Mouse (Mus musculus) cortical plate, adult 2 months (tissue): ENCODE data around the gene Ust. TPM values are rescaled to one million over a fixed set of nuclear protein-coding genes. Genes with fewer than 3 reads are reported as not detected.

Experiments used
- H3K27ac ChIP-seq: fragments of 200-500 bp; 2 replicates; pipeline ENCODE4 v1.5.1; 2012; ENCODE audit warnings: low read length, control low read depth, inconsistent platforms; ENCODE audit not compliant: insufficient read depth
- H3K4me1 ChIP-seq: fragments of 200-500 bp; 2 replicates; pipeline ENCODE4 v1.6.1; 2011; ENCODE audit warnings: low read length; ENCODE audit not compliant: control insufficient read depth, insufficient read depth
- H3K4me3 ChIP-seq: fragments of 200-500 bp; 2 replicates; pipeline ENCODE4 v1.5.1; 2011; ENCODE audit warnings: mild to moderate bottlenecking, low read length, control low read depth; ENCODE audit not compliant: insufficient read depth
- CTCF ChIP-seq: fragments of 200-500 bp; IDR thresholded peaks from 2 replicates; pipeline ENCODE4 v1.5.1; 2011; ENCODE audit warnings: mild to moderate bottlenecking, control low read depth, low read length; ENCODE audit not compliant: insufficient read depth; ENCODE audit errors: extremely low read depth
- POLR2A ChIP-seq: fragments of 200-500 bp; IDR thresholded peaks from 2 replicates; pipeline ENCODE4 v1.6.1; 2011; ENCODE audit warnings: mild to moderate bottlenecking, low read length, control low read depth; ENCODE audit not compliant: insufficient read depth; ENCODE audit errors: extremely low read depth
- polyA plus RNA-seq: library from polyadenylated mRNA; depleted of rRNA; stranded (reverse); fragments of >200 nt; gene quantifications from 2 replicates; pipeline ENCODE4 v1.2.3, GENCODE M21; 2012

Gene Ust
- polyA plus RNA-seq, 1 experiment = 10.2 TPM

DNA sequence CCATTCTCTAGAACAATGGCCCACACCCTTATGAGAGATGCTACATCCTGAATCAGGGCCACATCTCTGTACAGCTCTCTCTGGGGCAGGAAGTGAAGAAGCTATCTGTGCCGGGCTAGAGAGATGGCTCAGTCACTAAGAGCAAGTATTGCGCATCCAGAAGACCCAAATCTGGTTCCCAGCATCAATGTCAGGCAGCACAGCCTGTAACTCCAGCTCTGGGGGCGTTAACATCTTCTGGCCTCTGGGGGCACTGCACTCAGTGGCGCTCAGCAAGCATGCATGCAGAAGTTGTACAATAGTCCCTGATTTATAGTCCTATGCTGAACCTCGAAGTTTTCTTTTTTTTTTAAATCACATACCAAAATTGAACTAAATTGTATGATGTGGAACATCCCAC, 341.0 kb downstream of the Ust start:
- H3K27ac ChIP-seq = no peak overlapping the region
- no peak overlapping the region for H3K4me3 ChIP-seq
- H3K4me1 ChIP-seq = peaks cover 3% of the 10 kb centered on the region; the same call in 1 of the 2 replicates
- TF ChIP-seq CTCF (no peak), POLR2A (no peak)

DNA sequence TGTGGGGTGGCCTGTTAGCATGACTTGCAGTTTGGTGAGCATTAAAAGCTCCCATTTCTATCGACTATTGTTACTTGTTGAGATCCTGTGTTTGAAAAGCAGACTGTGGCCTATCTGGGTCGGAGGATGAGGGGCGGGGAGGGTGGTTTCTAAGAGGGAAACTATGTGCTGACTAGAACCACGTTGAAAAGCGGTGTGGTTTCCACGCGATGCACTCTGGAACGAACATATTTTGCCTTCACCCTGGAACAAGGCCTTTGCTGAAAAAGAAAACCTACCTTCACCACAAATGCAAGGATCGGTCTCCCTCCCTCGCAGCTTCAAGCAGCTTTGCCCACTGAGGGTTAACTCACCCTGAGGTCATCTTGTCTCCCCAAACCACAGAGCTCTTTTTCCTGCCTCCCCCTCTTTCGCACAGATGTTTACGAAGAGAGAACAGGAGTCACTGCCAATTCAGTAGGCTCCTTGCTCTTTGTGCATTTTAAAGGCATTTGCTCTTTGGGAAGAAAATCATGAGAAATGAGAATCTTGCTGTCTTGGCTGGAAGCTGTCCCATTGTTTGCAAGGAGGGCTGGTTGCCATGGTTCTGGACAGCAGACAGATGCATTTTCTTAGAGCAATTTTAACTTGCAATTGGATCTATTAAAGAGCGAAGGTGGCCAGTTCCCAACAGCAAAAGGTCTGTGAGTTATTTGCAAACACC, 342.1 kb downstream of the Ust start:
- TF ChIP-seq CTCF = no peak
- no peak for TF ChIP-seq POLR2A
- peaks cover 3% of the 10 kb centered on the region; the same call in 1 of the 2 replicates for H3K4me1 ChIP-seq
- no peak overlapping the region for H3K4me3 ChIP-seq
- H3K27ac ChIP-seq = 0 out of 2 replicates have a peak overlapping the region, but pooled peaks have one; percentile 27

DNA sequence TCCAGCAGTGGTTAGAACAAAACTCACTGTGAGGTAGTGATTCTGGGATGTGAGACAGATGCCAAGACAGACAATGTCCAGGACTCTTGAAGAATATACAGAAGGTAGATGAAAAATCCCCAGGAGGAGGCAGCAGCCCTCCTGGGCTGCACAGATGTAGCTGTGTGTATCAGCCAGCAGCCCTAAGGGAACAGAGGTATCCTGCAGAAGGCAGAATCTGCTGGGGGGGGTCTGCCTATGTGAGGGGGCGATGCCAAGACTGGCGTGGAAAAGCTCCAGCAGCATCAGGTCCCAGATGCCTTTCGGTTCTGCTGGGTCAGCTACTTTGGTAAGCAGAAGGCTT, 342.6 kb downstream of the Ust start:
- TF ChIP-seq CTCF = no peak
- TF ChIP-seq POLR2A = no peak
- peaks cover 2% of the 10 kb centered on the region; the same call in 1 of the 2 replicates for H3K4me1 ChIP-seq
- H3K27ac ChIP-seq = no peak overlapping the region
- H3K4me3 ChIP-seq = no peak overlapping the region

DNA sequence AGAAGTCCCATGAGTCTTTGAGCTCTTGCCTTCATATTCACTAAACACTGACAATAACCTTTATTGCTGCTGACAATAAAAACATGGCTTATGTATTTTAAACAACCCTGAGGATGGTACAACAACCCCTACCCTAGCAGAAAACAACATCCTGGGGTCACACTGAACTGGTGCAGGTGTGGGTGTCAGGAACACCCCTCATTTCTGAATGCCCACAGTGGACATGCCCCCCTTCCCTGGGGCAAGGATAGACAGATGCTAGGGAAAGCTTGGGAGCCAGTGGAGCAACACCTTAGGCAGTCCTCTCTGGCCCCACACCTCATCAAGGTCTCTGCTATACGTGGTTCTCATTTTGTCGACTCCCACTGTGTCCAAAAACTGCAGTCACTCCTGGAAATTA, 343.9 kb downstream of the Ust start:
- peaks cover 2% of the 10 kb centered on the region; the same call in 1 of the 2 replicates for H3K4me1 ChIP-seq
- H3K27ac ChIP-seq = no peak overlapping the region
- TF ChIP-seq CTCF (no peak), POLR2A (no peak)
- no peak overlapping the region for H3K4me3 ChIP-seq

DNA sequence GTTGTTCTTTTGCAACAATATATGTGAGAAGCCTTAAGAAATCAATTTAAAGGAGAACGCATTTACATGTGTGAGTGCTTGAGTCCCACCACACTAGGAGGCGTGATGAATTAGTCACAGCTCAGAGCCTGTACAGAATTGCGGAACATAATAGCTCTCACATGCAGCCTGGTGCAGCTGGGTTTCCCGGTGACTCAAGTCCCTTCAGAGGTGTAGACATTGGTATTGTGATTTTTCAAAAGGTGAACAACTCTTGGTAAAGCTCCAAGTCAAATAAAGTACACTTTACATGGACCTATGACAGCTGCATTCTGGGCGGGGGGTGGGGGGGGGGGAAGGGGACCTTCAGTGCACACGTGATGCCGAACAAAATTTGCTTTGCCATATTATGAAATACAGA, 344.4 kb downstream of the Ust start:
- TF ChIP-seq CTCF = no peak
- TF ChIP-seq POLR2A = no peak
- Histone ChIP-seq H3K4me1 (peaks cover 2% of the 10 kb centered on the region; the same call in 1 of the 2 replicates), H3K4me3 (no peak overlapping the region), H3K27ac (no peak overlapping the region)

DNA sequence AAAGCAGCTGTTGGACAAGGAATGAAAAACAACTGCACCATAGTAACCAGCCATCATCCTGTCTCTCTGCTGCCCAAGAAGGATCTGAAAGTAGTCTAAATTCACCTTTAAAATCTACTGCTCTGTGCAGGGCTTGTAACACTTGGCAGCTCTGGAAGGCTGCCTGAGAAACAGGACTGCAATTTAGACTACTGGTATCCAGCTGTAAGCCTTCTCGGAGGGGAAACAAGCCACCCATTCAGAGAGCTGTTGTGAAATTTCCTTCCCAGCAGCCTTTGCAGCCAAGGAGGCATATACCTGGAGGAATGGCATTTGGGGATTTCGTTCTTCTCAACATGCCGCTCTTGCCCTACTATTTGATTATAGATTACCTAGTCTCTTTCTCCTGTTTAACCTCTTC, 345.6 kb downstream of the Ust start:
- TF ChIP-seq POLR2A (no peak), CTCF (no peak)
- no peak overlapping the region for H3K27ac ChIP-seq
- H3K4me3 ChIP-seq = no peak overlapping the region
- H3K4me1 ChIP-seq = peaks cover 2% of the 10 kb centered on the region; the same call in 1 of the 2 replicates

DNA sequence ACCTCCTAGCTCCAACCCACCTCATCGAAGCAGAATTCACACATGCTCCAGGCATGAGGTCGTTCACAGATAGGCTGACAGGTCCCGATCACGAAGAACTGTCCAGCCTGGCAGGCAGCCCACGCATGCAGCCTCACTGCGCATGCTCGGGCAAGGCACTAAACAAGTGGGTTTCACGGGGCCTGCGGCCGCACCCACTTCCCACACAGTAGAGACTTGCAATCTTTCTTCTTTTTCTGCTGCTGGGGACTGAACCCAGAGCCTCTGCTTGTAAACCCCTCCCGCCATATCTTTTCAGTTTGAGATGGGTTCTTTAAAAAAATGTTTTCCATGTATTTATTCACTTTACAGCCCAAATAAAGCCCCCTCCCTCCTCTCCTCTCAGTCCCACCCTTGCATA, 347.1 kb downstream of the Ust start:
- H3K4me3 ChIP-seq = no peak overlapping the region
- TF ChIP-seq CTCF (no peak), POLR2A (no peak)
- H3K27ac ChIP-seq = no peak overlapping the region
- H3K4me1 ChIP-seq = peaks cover 2% of the 10 kb centered on the region; the same call in 1 of the 2 replicates
